Mouse (Mus musculus): ENCODE results near the gene Ap3s2. TPM values are rescaled to one million over a fixed set of nuclear protein-coding genes. Genes with fewer than 3 reads are reported as not detected.

Ap3s2 gene
- polyA plus RNA-seq, 1 experiment: 42.2 TPM

GRCm38 (mm10) chr7:79831145-79831544, 89.3 kb downstream of the Ap3s2 start:
- TF ChIP-seq CTCF (IDR thresholded peaks at IDR 0.05; ENCODE audit: extremely low read depth, insufficient read depth, low read length) (no peak), POLR2A (IDR thresholded peaks at IDR 0.05; ENCODE audit: extremely low read depth, insufficient read depth, low read length) (no peak)
- H3K4me1 ChIP-seq (ENCODE audit: control insufficient read depth, insufficient read depth, low read length): no peaks in the 10 kb centered on the region
- 0 out of 2 replicates have a peak overlapping the region, but pooled peaks have one; percentile 10 for H3K27ac ChIP-seq (ENCODE audit: insufficient read depth, low read length)

GRCm38 (mm10) chr7:79828341-79828740, 92.1 kb downstream of the Ap3s2 start:
- Histone ChIP-seq H3K27ac (ENCODE audit: insufficient read depth, low read length) (no peak overlapping the region), H3K4me1 (ENCODE audit: control insufficient read depth, insufficient read depth, low read length) (no peaks in the 10 kb centered on the region), H3K4me3 (ENCODE audit: insufficient read depth, low read length) (no peak overlapping the region)
- TF ChIP-seq CTCF (IDR thresholded peaks at IDR 0.05; ENCODE audit: extremely low read depth, insufficient read depth, low read length) (no peak), POLR2A (IDR thresholded peaks at IDR 0.05; ENCODE audit: extremely low read depth, insufficient read depth, low read length) (no peak)

More at GRCm38 (mm10) chr7:79831145-79831544, 89.3 kb downstream of the Ap3s2 start:
- H3K4me3 ChIP-seq (ENCODE audit: insufficient read depth, low read length): no peak overlapping the region

Other genes with a start within 250 kb of the Ap3s2 start
- 1.5 TPM in 2 replicates for gene Kif7, start 204.9 kb downstream of the Ap3s2 start, polyA plus RNA-seq (2012; rRNA removed)
- 0.23 TPM in 1 of 2 replicates, not detected in the other for gene Plin1, start 187.7 kb downstream of the Ap3s2 start, polyA plus RNA-seq (2012; rRNA removed)
- gene Pex11a, start 177.5 kb downstream of the Ap3s2 start, polyA plus RNA-seq (2012; rRNA removed): 11.4 and 12.4 TPM in 2 replicates
- gene Wdr93, start 177.5 kb downstream of the Ap3s2 start, polyA plus RNA-seq (2012; rRNA removed): 0.15 and 0.48 TPM in 2 replicates
- 0.08 and 0.19 TPM in 2 replicates for gene Mesp1, start 126.9 kb downstream of the Ap3s2 start, polyA plus RNA-seq (2012; rRNA removed)
- gene Mesp2, start 109.9 kb downstream of the Ap3s2 start, polyA plus RNA-seq (2012; rRNA removed): 0.91 and 0.98 TPM in 2 replicates
- gene Anpep, start 59.6 kb downstream of the Ap3s2 start, polyA plus RNA-seq (2012; rRNA removed): 4.7 and 5.6 TPM in 2 replicates
- gene Arpin, start 14.7 kb upstream of the Ap3s2 start, polyA plus RNA-seq (2012; rRNA removed): 13.8 and 14.8 TPM in 2 replicates
- gene Zfp710, start 104.2 kb upstream of the Ap3s2 start, polyA plus RNA-seq (2012; rRNA removed): 18.0 and 18.5 TPM in 2 replicates
- 92.7 and 95.0 TPM in 2 replicates for gene Idh2, start 194.7 kb upstream of the Ap3s2 start, polyA plus RNA-seq (2012; rRNA removed)